Mouse (Mus musculus): ENCODE results near the gene Lrrc28.
A peak's percentile ranks its signal among the peaks of the same experiment; 100 is the strongest.

Lrrc28 gene

DNA sequence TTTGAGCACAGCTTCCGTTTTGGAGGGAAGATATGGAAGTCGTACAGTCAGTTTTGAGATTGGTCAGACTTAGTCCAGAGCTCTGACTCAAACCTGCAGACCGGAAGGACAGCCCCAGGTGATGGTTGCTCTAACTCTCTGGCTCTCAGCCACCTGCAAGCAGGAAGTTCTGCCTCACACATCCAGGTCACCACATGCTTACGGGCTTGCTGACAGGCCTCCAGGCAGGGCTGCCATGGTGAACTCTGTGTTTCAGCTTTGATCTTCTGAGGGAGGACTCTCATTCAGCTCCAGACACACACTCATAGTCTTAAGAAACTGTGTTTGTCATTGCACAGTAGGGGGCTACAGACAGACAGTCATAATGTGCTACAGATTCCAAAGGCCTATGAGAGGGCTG is 161.4 kb downstream of the Lrrc28 start:
- DNase-seq: no peak

- DNase-seq: no peak
These were observed 165.3 kb downstream of the Lrrc28 start for GRCm38 (mm10) chr7:67479576-67480413.

GRCm38 (mm10) chr7:67479168-67479567 is 165.9 kb downstream of the Lrrc28 start:
- DNase-seq: no peak

- peak; percentile 59 for DNase-seq
These were observed 167.1 kb downstream of the Lrrc28 start for GRCm38 (mm10) chr7:67477996-67478395.

DNA sequence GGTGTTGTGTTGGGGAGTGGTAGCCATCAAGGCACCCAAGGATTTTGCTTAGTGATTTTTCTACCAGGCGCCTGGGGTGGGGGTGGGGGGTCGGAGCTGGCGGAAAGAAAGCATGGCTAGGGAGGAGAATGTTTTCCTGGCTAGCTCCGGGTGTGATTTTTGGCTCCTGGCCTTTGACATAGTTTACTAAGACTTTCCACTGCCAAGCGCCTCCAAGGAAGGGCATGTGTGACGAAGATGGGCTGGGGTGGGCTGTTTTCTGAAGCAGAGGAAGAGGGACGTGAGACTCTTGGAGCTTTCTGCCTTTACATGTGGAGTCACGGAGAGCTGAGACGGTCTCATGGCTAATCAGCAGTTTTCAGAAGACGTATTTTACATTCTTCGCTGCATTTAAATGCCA is 173.8 kb downstream of the Lrrc28 start:
- no peak for DNase-seq

DNA sequence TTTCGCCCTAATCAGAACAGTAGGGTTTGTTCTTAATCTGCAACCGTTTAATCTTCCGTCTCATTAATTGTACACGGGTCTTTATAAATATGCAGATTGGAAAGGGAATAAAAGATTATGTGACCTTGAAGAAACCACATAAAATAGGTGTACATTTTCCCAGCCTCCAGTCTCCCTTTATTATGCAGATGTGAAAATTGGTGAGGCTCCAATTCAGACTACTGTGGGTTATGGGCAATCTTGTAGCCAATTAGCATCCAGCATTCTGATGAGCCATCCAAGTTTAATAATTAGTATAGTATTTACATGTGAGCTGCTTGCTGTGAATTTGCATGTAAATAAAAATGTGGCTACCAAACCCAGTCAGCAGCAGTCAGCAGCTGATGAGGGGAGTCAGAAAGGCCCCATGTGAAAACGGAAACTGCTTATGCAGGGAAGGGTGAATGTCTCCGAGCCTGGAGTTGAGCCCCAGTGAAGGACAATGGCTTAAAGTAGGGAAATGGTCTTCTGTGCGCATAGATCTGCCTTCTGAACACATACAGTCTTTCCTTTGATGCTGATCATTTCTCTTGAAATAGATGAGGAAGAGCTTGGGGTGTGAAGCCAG is 176.2 kb downstream of the Lrrc28 start:
- DNase-seq: no peak

DNA sequence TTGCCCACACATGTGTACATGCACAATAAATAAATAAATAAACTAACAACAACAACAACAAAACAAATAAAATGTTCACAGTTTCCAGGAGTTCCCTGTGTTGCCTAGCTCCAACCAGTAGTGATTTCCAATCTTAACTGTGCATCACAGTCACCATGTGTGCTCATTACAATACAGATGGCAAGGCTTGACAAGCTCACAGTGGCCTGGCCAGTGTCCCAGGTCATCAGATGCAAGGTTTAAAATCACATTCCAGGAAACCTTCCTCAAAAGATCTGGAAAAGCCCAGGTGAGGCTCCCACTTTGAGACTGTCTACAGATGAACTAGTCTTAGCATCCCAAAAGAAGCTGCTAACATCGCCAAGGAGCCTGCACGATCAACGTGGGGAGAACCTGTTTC is 176.9 kb downstream of the Lrrc28 start:
- no peak for DNase-seq

- no peak for DNase-seq
These were observed 178.7 kb downstream of the Lrrc28 start for GRCm38 (mm10) chr7:67466322-67466721.

DNA sequence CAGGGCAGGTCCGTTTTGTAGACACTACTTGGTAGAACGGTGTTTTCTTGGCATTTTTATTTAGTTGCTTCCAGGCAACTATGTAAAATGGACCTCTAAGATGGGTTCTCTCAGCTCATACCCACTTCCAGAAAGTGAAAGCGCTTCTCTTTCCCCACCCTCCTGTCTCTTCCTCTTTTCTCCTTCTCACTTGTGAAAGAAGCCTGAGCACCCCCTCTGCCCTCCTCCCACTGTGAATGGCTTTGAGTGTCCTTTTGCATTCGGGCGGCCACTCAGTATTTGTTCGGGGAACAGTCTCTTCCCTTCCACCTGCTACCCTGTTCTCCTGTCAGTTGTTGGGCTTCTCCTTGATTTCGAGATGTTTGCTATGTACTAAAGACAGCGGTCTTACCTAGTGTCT is 180.4 kb downstream of the Lrrc28 start:
- DNase-seq: no peak

- DNase-seq: peak; percentile 74
These were observed 181.5 kb downstream of the Lrrc28 start for GRCm38 (mm10) chr7:67463565-67463964.
